Mouse (Mus musculus) MEL (cell line): ENCODE measurements around the gene Il34. TPM values are rescaled to one million over a fixed set of nuclear protein-coding genes. Genes with fewer than 3 reads are reported as not detected.

Source experiments
- DNase-seq: peaks from one replicate; pipeline ENCODE4 v3.0.0; 2011; ENCODE audit warnings: low read depth, low spot score
- H3K27ac ChIP-seq: 2 replicates; pipeline ENCODE4 v1.5.1; 2012; ENCODE audit warnings: low read depth, mild to moderate bottlenecking, control low read depth, low read length, moderate library complexity; ENCODE audit not compliant: control insufficient read depth
- H3K27me3 ChIP-seq, 2 experiments: fragments of 150-350 bp in 1 of 2; sonication (generic) in 1 of 2; 2 replicates each; pipeline ENCODE4 v1.6.1; 2012; ENCODE audit warnings: low read length in 2 of 2, mild to moderate bottlenecking in 2 of 2, improper control_type of control experiment in 1 of 2, moderate library complexity in 1 of 2; ENCODE audit not compliant: insufficient read depth in 2 of 2, control insufficient read depth in 1 of 2
- H3K36me3 ChIP-seq, 2 experiments: 2 replicates each; pipeline ENCODE4 v1.6.1; 2012 to 2014; ENCODE audit warnings: low read length in 2 of 2, improper control_type of control experiment in 1 of 2, inconsistent platforms in 1 of 2, mild to moderate bottlenecking in 1 of 2; ENCODE audit not compliant: insufficient read depth in 2 of 2, control insufficient read depth in 1 of 2
- H3K4me1 ChIP-seq, 2 experiments: fragments of 150-350 bp in 1 of 2; sonication (generic) in 1 of 2; 2 replicates each; pipeline ENCODE4 v1.6.1; 2012; ENCODE audit warnings: low read length in 2 of 2, improper control_type of control experiment in 1 of 2, mild to moderate bottlenecking in 1 of 2; ENCODE audit not compliant: insufficient read depth in 2 of 2, control insufficient read depth in 1 of 2
- H3K4me3 ChIP-seq, 2 experiments: fragments of 150-350 bp in 1 of 2; sonication (generic) in 1 of 2; 2 replicates each; pipeline ENCODE4 v1.5.1; 2012; ENCODE audit warnings: low read depth in 2 of 2, low read length in 2 of 2, mild to moderate bottlenecking in 2 of 2, moderate library complexity in 2 of 2, control low read depth in 1 of 2, improper control_type of control experiment in 1 of 2; ENCODE audit not compliant: control insufficient read depth in 1 of 2, insufficient read depth in 1 of 2
- H3K79me2 ChIP-seq: 2 replicates; pipeline ENCODE4 v1.6.1; 2012; ENCODE audit warnings: mild to moderate bottlenecking, low read length, moderate library complexity; ENCODE audit not compliant: control insufficient read depth, poor library complexity, insufficient read depth
- H3K9ac ChIP-seq: 2 replicates; pipeline ENCODE4 v1.6.1; 2012; ENCODE audit warnings: low read depth, mild to moderate bottlenecking, control low read depth, low read length, moderate library complexity; ENCODE audit not compliant: control insufficient read depth, poor library complexity, severe bottlenecking
- H3K9me3 ChIP-seq: fragments of 150-350 bp; sonication (generic); replicated peaks from 2 replicates; pipeline ENCODE4 v1.6.1; 2012; ENCODE audit warnings: mild to moderate bottlenecking, low read length, improper control_type of control experiment, moderate library complexity; ENCODE audit not compliant: insufficient read depth
- CHD1 ChIP-seq: IDR thresholded peaks from 2 replicates; pipeline ENCODE4 v1.6.1; 2012; ENCODE audit warnings: low read depth, mild to moderate bottlenecking, inconsistent platforms, low read length, improper control_type of control experiment
- CHD2 ChIP-seq: IDR thresholded peaks from 2 replicates; pipeline ENCODE4 v1.6.1; 2011; ENCODE audit warnings: low read length, improper control_type of control experiment
- CTCF ChIP-seq, 3 experiments: IDR thresholded peaks in 2 of 3; conservative IDR thresholded peaks in 1 of 3; 2 replicates each; pipeline ENCODE4 v1.5.1; 2011 to 2012; ENCODE audit warnings: low read length in 3 of 3, low read depth in 2 of 3, mild to moderate bottlenecking in 2 of 3, improper control_type of control experiment in 1 of 3, inconsistent platforms in 1 of 3, mixed read lengths in 1 of 3, moderate library complexity in 1 of 3; ENCODE audit not compliant: control insufficient read depth in 1 of 3, insufficient read depth in 1 of 3, poor library complexity in 1 of 3, severe bottlenecking in 1 of 3
- ETS1 ChIP-seq: IDR thresholded peaks from 2 replicates; pipeline ENCODE4 v1.6.1; 2012; ENCODE audit warnings: low read depth, mild to moderate bottlenecking, inconsistent platforms, low read length, improper control_type of control experiment, moderate library complexity
- GABPA ChIP-seq: IDR thresholded peaks from 2 replicates; pipeline ENCODE4 v1.6.1; 2012; ENCODE audit warnings: low read depth, mild to moderate bottlenecking, inconsistent platforms, low read length, improper control_type of control experiment, moderate library complexity
- HCFC1 ChIP-seq: IDR thresholded peaks from 2 replicates; pipeline ENCODE4 v1.6.1; 2012; ENCODE audit warnings: low read depth, mild to moderate bottlenecking, inconsistent platforms, low read length, improper control_type of control experiment, moderate library complexity
- JUND ChIP-seq: IDR thresholded peaks from 2 replicates; pipeline ENCODE4 v1.6.1; 2011; ENCODE audit warnings: low read depth, mild to moderate bottlenecking, improper control_type of control experiment, low read length
- KAT2A ChIP-seq: conservative IDR thresholded peaks from 2 replicates; pipeline ENCODE4 v1.6.1; 2012; ENCODE audit warnings: low read depth, low read length, improper control_type of control experiment, inconsistent platforms
- MAX ChIP-seq: IDR thresholded peaks from 2 replicates; pipeline ENCODE4 v1.6.1; 2011; ENCODE audit warnings: low read length, improper control_type of control experiment
- MEF2A ChIP-seq: IDR thresholded peaks from 2 replicates; pipeline ENCODE4 v1.6.1; 2014; ENCODE audit warnings: low read depth, mild to moderate bottlenecking, inconsistent platforms, low read length, improper control_type of control experiment; ENCODE audit not compliant: poor library complexity, insufficient replicate concordance, severe bottlenecking; ENCODE audit errors: extremely low read depth
- NELFE ChIP-seq: IDR thresholded peaks from 2 replicates; pipeline ENCODE4 v1.6.1; 2011; ENCODE audit warnings: low read depth, low read length, improper control_type of control experiment
- POLR2AphosphoS2 ChIP-seq: IDR thresholded peaks from 2 replicates; pipeline ENCODE4 v1.6.1; 2011; ENCODE audit warnings: low read length, improper control_type of control experiment
- POLR2AphosphoS5 ChIP-seq: IDR thresholded peaks from 2 replicates; pipeline ENCODE4 v1.6.1; 2012; ENCODE audit warnings: low read depth, borderline replicate concordance, mild to moderate bottlenecking, inconsistent platforms, low read length, moderate library complexity, mixed read lengths
- SIN3A ChIP-seq: IDR thresholded peaks from 2 replicates; pipeline ENCODE4 v1.6.1; 2012; ENCODE audit warnings: low read length, improper control_type of control experiment, inconsistent platforms
- SMC3 ChIP-seq: IDR thresholded peaks from 2 replicates; pipeline ENCODE4 v1.6.1; 2011; ENCODE audit warnings: low read depth, low read length, improper control_type of control experiment
- TAL1 ChIP-seq: IDR thresholded peaks from 2 replicates; pipeline ENCODE4 v1.6.1; 2012; ENCODE audit warnings: mild to moderate bottlenecking, inconsistent platforms, low read length, moderate library complexity, mixed read lengths
- UBTF ChIP-seq: IDR thresholded peaks from 2 replicates; pipeline ENCODE4 v1.6.1; 2012; ENCODE audit warnings: low read depth, mild to moderate bottlenecking, inconsistent platforms, low read length, improper control_type of control experiment, moderate library complexity, borderline replicate concordance; ENCODE audit not compliant: insufficient read depth
- ZMIZ1 ChIP-seq: IDR thresholded peaks from 2 replicates; pipeline ENCODE4 v1.6.1; 2012; ENCODE audit warnings: low read depth, mild to moderate bottlenecking, inconsistent platforms, low read length, improper control_type of control experiment, moderate library complexity
- ZNF384 ChIP-seq: IDR thresholded peaks from 2 replicates; pipeline ENCODE4 v1.6.1; 2012; ENCODE audit warnings: low read depth, mild to moderate bottlenecking, inconsistent platforms, low read length, improper control_type of control experiment
- polyA plus RNA-seq, 2 experiments: library from polyadenylated mRNA; stranded (reverse) in 1 of 2; unstranded in 1 of 2; fragments of >175 nt in 1 of 2; fragments of >200 nt in 1 of 2; gene quantifications; 2 replicates each; pipeline versions ENCODE4 v1.2.1 to v1.2.4; 2012; ENCODE audit warnings: low replicate concordance in 2 of 2, low read depth in 1 of 2; ENCODE audit not compliant: insufficient read length in 2 of 2, insufficient read depth in 1 of 2, missing spikeins in 1 of 2
- total RNA-seq: library from RNA; depleted of rRNA; stranded (reverse); fragments of 300-350 nt; gene quantifications from 2 replicates; pipeline ENCODE4 v1.2.3, GENCODE M21; 2012

Il34 gene
- total and polyA plus RNA-seq, 3 experiments: 0.12 to 0.18 TPM; not detected in 1

DNA sequence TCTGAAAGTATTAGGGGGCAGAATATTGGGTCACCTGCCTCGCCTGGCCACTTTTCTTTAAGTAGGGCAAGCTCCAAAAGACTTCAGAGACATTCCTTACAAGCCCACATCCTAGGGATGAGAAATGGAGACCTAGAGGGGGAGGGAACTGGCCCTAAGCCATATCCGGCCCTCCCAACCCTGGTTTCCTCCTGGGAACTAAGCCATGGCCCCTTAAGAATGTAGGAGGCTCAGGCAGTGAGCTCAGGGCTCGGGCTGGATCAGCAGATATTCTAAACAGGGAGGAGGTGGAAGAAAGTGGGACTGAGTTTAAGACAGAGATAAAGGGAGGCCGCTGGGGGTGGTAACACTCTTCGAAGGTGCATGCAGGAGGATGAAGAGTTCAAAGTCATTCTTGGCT, 44.5 kb downstream of the Il34 start:
- H3K27me3 ChIP-seq: no peaks in the 10 kb centered on the region
- H3K27ac ChIP-seq: no peak overlapping the region
- no peaks in the 10 kb centered on the region for H3K79me2 ChIP-seq
- H3K4me1 ChIP-seq: peaks cover 0 to 24% of the 10 kb centered on the region in 2 experiments; a peak in 3 of 4 replicates
- H3K36me3 ChIP-seq: peaks cover 0 to 6% of the 10 kb centered on the region in 2 experiments; a peak in 2 of 4 replicates
- TF ChIP-seq SIN3A (no peak), CTCF (IDR thresholded peaks at IDR 0.05 in 2 of 3, conservative IDR thresholded peaks at IDR 0.05 in 1 of 3; ENCODE audit: control insufficient read depth in 1 of 3, insufficient read depth in 1 of 3, low read depth in 2 of 3, low read length in 3 of 3, poor library complexity in 1 of 3, severe bottlenecking in 1 of 3) (no peak), ZNF384 (no peak), TAL1 (no peak), NELFE (no peak), POLR2AphosphoS5 (no peak), JUND (no peak), ETS1 (no peak), UBTF (no peak), MEF2A (no peak), ZMIZ1 (no peak), GABPA (no peak), POLR2AphosphoS2 (no peak), CHD2 (no peak), SMC3 (no peak), CHD1 (no peak)
- DNase-seq: peak; percentile 42
- H3K4me3 ChIP-seq: no peak overlapping the region
- no peaks in the 10 kb centered on the region for H3K9me3 ChIP-seq
- H3K9ac ChIP-seq: no peak overlapping the region

DNA sequence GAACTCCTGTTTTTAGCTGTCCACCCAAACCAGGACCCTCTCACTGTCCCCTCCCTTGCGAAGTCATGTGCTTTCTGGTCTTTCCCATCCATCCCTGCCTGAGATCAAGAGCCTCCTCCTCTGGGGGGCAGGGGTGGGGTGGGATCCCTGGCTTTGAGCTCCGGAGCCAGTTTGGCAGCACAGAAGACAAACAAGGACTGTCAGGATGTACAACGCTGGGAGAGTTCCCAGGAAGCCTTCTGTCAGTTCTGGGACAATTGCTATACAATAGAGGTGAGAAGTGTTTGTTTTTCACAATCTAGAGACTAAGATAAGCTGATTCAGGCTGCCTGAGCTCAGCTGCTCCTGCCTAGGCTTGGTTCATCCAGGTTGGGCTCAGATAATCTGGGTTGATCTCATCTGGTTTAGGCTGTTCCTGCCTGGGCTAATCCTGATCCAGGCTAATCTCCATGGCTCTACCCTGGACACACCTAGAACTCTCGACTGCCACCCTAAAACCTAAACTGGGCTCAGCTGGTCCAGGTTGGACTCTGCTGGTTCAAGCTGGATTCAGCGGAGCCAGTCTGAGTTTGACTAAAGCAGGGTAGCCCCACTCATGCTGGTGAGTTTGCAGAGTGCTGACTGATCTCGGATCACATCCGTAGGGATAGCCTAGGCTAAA, 45.3 kb downstream of the Il34 start:
- H3K4me1 ChIP-seq: peaks cover 0 to 24% of the 10 kb centered on the region in 2 experiments; a peak in 3 of 4 replicates
- H3K79me2 ChIP-seq: no peaks in the 10 kb centered on the region
- no peak overlapping the region for H3K9ac ChIP-seq
- H3K27ac ChIP-seq: no peak overlapping the region
- DNase-seq: no peak
- H3K9me3 ChIP-seq: no peaks in the 10 kb centered on the region
- H3K27me3 ChIP-seq: no peaks in the 10 kb centered on the region
- TF ChIP-seq MAX (no peak), HCFC1 (no peak), KAT2A (no peak)
- TF ChIP-seq, all 39 proteins: peak for 0
- Histone ChIP-seq H3K4me3 (no peak overlapping the region), H3K36me3 (peaks cover 0 to 6% of the 10 kb centered on the region in 2 experiments; a peak in 2 of 4 replicates)
